Mouse (Mus musculus): ENCODE measurements at regions not wholly inside any gene's neighbourhood (a gene's known extent, or its start where the extent isn't known, plus 50 kb on each side); places are given as distances from the start of the nearest gene placed in this dataset.

- DNase-seq (ENCODE audit: low spot score in 2 of 2) = no peak
Observed at GRCm38 (mm10) chr5:64643584-64643983, 159.6 kb upstream of the Klf3 start.

- DNase-seq (ENCODE audit: low spot score in 2 of 2) = no peak
Observed at GRCm38 (mm10) chr5:64647417-64648125, 155.6 kb upstream of the Klf3 start.

- no peak for DNase-seq (ENCODE audit: low spot score in 2 of 2)
Observed at GRCm38 (mm10) chr5:64648492-64648891, 154.7 kb upstream of the Klf3 start.

GRCm38 (mm10) chr5:64651407-64651806 is 151.8 kb upstream of the Klf3 start:
- no peak for DNase-seq (ENCODE audit: low spot score in 2 of 2)

GRCm38 (mm10) chr5:64653764-64654163 is 149.4 kb upstream of the Klf3 start:
- DNase-seq (ENCODE audit: low spot score in 2 of 2) = no peak

GRCm38 (mm10) chr5:64655286-64655685 is 147.9 kb upstream of the Klf3 start:
- no peak for DNase-seq (ENCODE audit: low spot score in 2 of 2)

GRCm38 (mm10) chr5:64661959-64662358 is 141.2 kb upstream of the Klf3 start:
- no peak for DNase-seq (ENCODE audit: low spot score in 2 of 2)

- DNase-seq (ENCODE audit: low spot score in 2 of 2) = no peak
Observed at GRCm38 (mm10) chr5:64662476-64662875, 140.7 kb upstream of the Klf3 start.

- no peak for DNase-seq (ENCODE audit: low spot score in 2 of 2)
Observed at GRCm38 (mm10) chr5:64663766-64664165, 139.4 kb upstream of the Klf3 start.

- DNase-seq (ENCODE audit: low spot score in 2 of 2) = no peak
Observed at GRCm38 (mm10) chr5:64665064-64665463, 138.1 kb upstream of the Klf3 start.

GRCm38 (mm10) chr5:64666256-64666655 is 136.9 kb upstream of the Klf3 start:
- no peak for DNase-seq (ENCODE audit: low spot score in 2 of 2)

GRCm38 (mm10) chr5:64667053-64667452 is 136.1 kb upstream of the Klf3 start:
- DNase-seq (ENCODE audit: low spot score in 2 of 2) = peak; percentile 16 to 21

GRCm38 (mm10) chr5:64673861-64674260 is 129.3 kb upstream of the Klf3 start:
- no peak for DNase-seq (ENCODE audit: low spot score in 2 of 2)

GRCm38 (mm10) chr5:64676214-64676945 is 126.8 kb upstream of the Klf3 start:
- DNase-seq (ENCODE audit: low spot score in 2 of 2) = no peak

- no peak for DNase-seq (ENCODE audit: low spot score in 2 of 2)
Observed at GRCm38 (mm10) chr5:64676946-64677588, 126.1 kb upstream of the Klf3 start.

- no peak for DNase-seq (ENCODE audit: low spot score in 2 of 2)
Observed at GRCm38 (mm10) chr5:64678706-64679105, 124.5 kb upstream of the Klf3 start.

- DNase-seq (ENCODE audit: low spot score in 2 of 2) = no peak
Observed at GRCm38 (mm10) chr5:64679996-64680625, 123.1 kb upstream of the Klf3 start.

- no peak for DNase-seq (ENCODE audit: low spot score in 2 of 2)
Observed at GRCm38 (mm10) chr5:64681161-64681560, 122.0 kb upstream of the Klf3 start.

- DNase-seq (ENCODE audit: low spot score in 2 of 2) = no peak
Observed at GRCm38 (mm10) chr5:64682326-64682845, 120.8 kb upstream of the Klf3 start.

- no peak for DNase-seq (ENCODE audit: low spot score in 2 of 2)
Observed at GRCm38 (mm10) chr5:64683419-64683818, 119.8 kb upstream of the Klf3 start.

GRCm38 (mm10) chr5:64684275-64684674 is 118.9 kb upstream of the Klf3 start:
- no peak for DNase-seq (ENCODE audit: low spot score in 2 of 2)

GRCm38 (mm10) chr5:64690148-64690547 is 113.0 kb upstream of the Klf3 start:
- DNase-seq (ENCODE audit: low spot score in 2 of 2) = no peak
